Mouse (Mus musculus): Measurements from ENCODE around the gene Wnt2b. TPM values are rescaled to one million over a fixed set of nuclear protein-coding genes. Genes with fewer than 3 reads are reported as not detected.

Wnt2b gene
- total RNA-seq (2014; rRNA removed) (1.2 and 2.0 TPM in 2 replicates), polyA plus RNA-seq (2015; fragmentation: Nextera tagmentation; extraction: Ambion mirVana) (0.21 and 0.47 TPM in 2 replicates)

- ATAC-seq (peak; percentile 74), DNase-seq (peak; percentile 11)
- Histone ChIP-seq H3K9ac (peak within 1 kb of the TSS; percentile 37), H3K27me3 (ENCODE audit: insufficient read depth, low read length) (peaks cover 42% of the 10 kb centered on the region), H3K9me3 (ENCODE audit: low read length) (no peaks in the 10 kb centered on the region), H3K36me3 (ENCODE audit: insufficient read depth) (no peaks in the 10 kb centered on the region), H3K4me2 (ENCODE audit: low read depth) (peak within 1 kb of the TSS; percentile 60), H3K4me1 (ENCODE audit: insufficient read depth) (no peaks in the 10 kb centered on the region), H3K27ac (ENCODE audit: low read depth, low read length) (no peak within 1 kb of the TSS), H3K4me3 (ENCODE audit: low read depth, low read length) (peak within 1 kb of the TSS; percentile 50)
- WGBS = 3% methylated on average over 85 of the region's 87 CpGs
- no peak for TF ChIP-seq CTCF (IDR thresholded peaks at IDR 0.05; ENCODE audit: low read depth)
These were observed at the start of gene Wnt2b for GRCm38 (mm10) chr3:104961066-104962059. TSS of gene Wnt2b (minus strand) at chr3:104961921.

- H3K9ac ChIP-seq = no peak overlapping the region
- no peak overlapping the region for H3K27ac ChIP-seq (ENCODE audit: low read depth, low read length)
- no peak for TF ChIP-seq CTCF (IDR thresholded peaks at IDR 0.05; ENCODE audit: low read depth)
- no peaks in the 10 kb centered on the region for H3K9me3 ChIP-seq (ENCODE audit: low read length)
- H3K4me2 ChIP-seq (ENCODE audit: low read depth) = no peak overlapping the region
- DNase-seq = no peak
- no peaks in the 10 kb centered on the region for H3K27me3 ChIP-seq (ENCODE audit: insufficient read depth, low read length)
- H3K4me1 ChIP-seq (ENCODE audit: insufficient read depth) = no peaks in the 10 kb centered on the region
- no peak for ATAC-seq
- H3K4me3 ChIP-seq (ENCODE audit: low read depth, low read length) = no peak overlapping the region
- 94% methylated on average over 11 of the region's 11 CpGs for WGBS
- H3K36me3 ChIP-seq (ENCODE audit: insufficient read depth) = peaks cover 49% of the 10 kb centered on the region
These were observed 49.1 kb upstream of the Wnt2b start for GRCm38 (mm10) chr3:105010681-105011339.

- Histone ChIP-seq H3K4me2 (ENCODE audit: low read depth) (no peak overlapping the region), H3K27ac (ENCODE audit: low read depth, low read length) (no peak overlapping the region), H3K9me3 (ENCODE audit: low read length) (no peaks in the 10 kb centered on the region), H3K9ac (no peak overlapping the region), H3K36me3 (ENCODE audit: insufficient read depth) (peaks cover 69% of the 10 kb centered on the region), H3K27me3 (ENCODE audit: insufficient read depth, low read length) (no peaks in the 10 kb centered on the region), H3K4me3 (ENCODE audit: low read depth, low read length) (no peak overlapping the region), H3K4me1 (ENCODE audit: insufficient read depth) (no peaks in the 10 kb centered on the region)
- WGBS = 85% methylated on average over 9 of the region's 9 CpGs
- TF ChIP-seq CTCF (IDR thresholded peaks at IDR 0.05; ENCODE audit: low read depth) = no peak
- DNase-seq = no peak
- ATAC-seq = no peak
These were observed 46.3 kb upstream of the Wnt2b start for GRCm38 (mm10) chr3:105008070-105008469.

GRCm38 (mm10) chr3:105006101-105006500 is 44.4 kb upstream of the Wnt2b start:
- DNase-seq (no peak), ATAC-seq (no peak)
- TF ChIP-seq CTCF (IDR thresholded peaks at IDR 0.05; ENCODE audit: low read depth) = no peak
- H3K4me2 ChIP-seq (ENCODE audit: low read depth) = no peak overlapping the region
- no peak overlapping the region for H3K9ac ChIP-seq
- H3K9me3 ChIP-seq (ENCODE audit: low read length) = no peaks in the 10 kb centered on the region
- no peaks in the 10 kb centered on the region for H3K27me3 ChIP-seq (ENCODE audit: insufficient read depth, low read length)
- WGBS = 86% methylated on average over 6 of the region's 6 CpGs
- H3K36me3 ChIP-seq (ENCODE audit: insufficient read depth) = peaks cover 73% of the 10 kb centered on the region
- no peak overlapping the region for H3K4me3 ChIP-seq (ENCODE audit: low read depth, low read length)
- no peak overlapping the region for H3K27ac ChIP-seq (ENCODE audit: low read depth, low read length)
- H3K4me1 ChIP-seq (ENCODE audit: insufficient read depth) = no peaks in the 10 kb centered on the region

GRCm38 (mm10) chr3:105005561-105006065 is 43.9 kb upstream of the Wnt2b start:
- TF ChIP-seq CTCF (IDR thresholded peaks at IDR 0.05; ENCODE audit: low read depth) = no peak
- ATAC-seq = no peak
- no peak for DNase-seq
- Histone ChIP-seq H3K4me3 (ENCODE audit: low read depth, low read length) (no peak overlapping the region), H3K9ac (no peak overlapping the region), H3K27ac (ENCODE audit: low read depth, low read length) (no peak overlapping the region), H3K9me3 (ENCODE audit: low read length) (no peaks in the 10 kb centered on the region), H3K36me3 (ENCODE audit: insufficient read depth) (peaks cover 70% of the 10 kb centered on the region), H3K27me3 (ENCODE audit: insufficient read depth, low read length) (no peaks in the 10 kb centered on the region), H3K4me1 (ENCODE audit: insufficient read depth) (no peaks in the 10 kb centered on the region), H3K4me2 (ENCODE audit: low read depth) (no peak overlapping the region)
- 84% methylated on average over 20 of the region's 20 CpGs for WGBS

GRCm38 (mm10) chr3:105005011-105005410 is 43.3 kb upstream of the Wnt2b start:
- ATAC-seq = no peak
- Histone ChIP-seq H3K4me1 (ENCODE audit: insufficient read depth) (no peaks in the 10 kb centered on the region), H3K4me3 (ENCODE audit: low read depth, low read length) (no peak overlapping the region), H3K36me3 (ENCODE audit: insufficient read depth) (peaks cover 64% of the 10 kb centered on the region), H3K9ac (no peak overlapping the region), H3K27me3 (ENCODE audit: insufficient read depth, low read length) (no peaks in the 10 kb centered on the region), H3K4me2 (ENCODE audit: low read depth) (no peak overlapping the region), H3K9me3 (ENCODE audit: low read length) (no peaks in the 10 kb centered on the region), H3K27ac (ENCODE audit: low read depth, low read length) (peak overlapping the region; percentile 62; the same call in 1 of the 2 replicates)
- DNase-seq = no peak
- WGBS = 89% methylated on average over 10 of the region's 10 CpGs
- TF ChIP-seq CTCF (IDR thresholded peaks at IDR 0.05; ENCODE audit: low read depth) = no peak

Measured in forebrain, postnatal 0 days (tissue).